Mouse (Mus musculus) MEL (cell line): Measurements from ENCODE around the gene Ccdc141. TPM values are rescaled to one million over a fixed set of nuclear protein-coding genes. Genes with fewer than 3 reads are reported as not detected.

Experiments
- DNase-seq: peaks from one replicate; pipeline ENCODE4 v3.0.0; 2011; ENCODE audit warnings: low read depth, low spot score
- H3K27ac ChIP-seq: 2 replicates; pipeline ENCODE4 v1.5.1; 2012; ENCODE audit warnings: low read depth, mild to moderate bottlenecking, control low read depth, low read length, moderate library complexity; ENCODE audit not compliant: control insufficient read depth
- H3K27me3 ChIP-seq, 2 experiments: fragments of 150-350 bp in 1 of 2; sonication (generic) in 1 of 2; 2 replicates each; pipeline ENCODE4 v1.6.1; 2012; ENCODE audit warnings: low read length in 2 of 2, mild to moderate bottlenecking in 2 of 2, improper control_type of control experiment in 1 of 2, moderate library complexity in 1 of 2; ENCODE audit not compliant: insufficient read depth in 2 of 2, control insufficient read depth in 1 of 2
- H3K36me3 ChIP-seq, 2 experiments: 2 replicates each; pipeline ENCODE4 v1.6.1; 2012 to 2014; ENCODE audit warnings: low read length in 2 of 2, improper control_type of control experiment in 1 of 2, inconsistent platforms in 1 of 2, mild to moderate bottlenecking in 1 of 2; ENCODE audit not compliant: insufficient read depth in 2 of 2, control insufficient read depth in 1 of 2
- H3K4me1 ChIP-seq, 2 experiments: fragments of 150-350 bp in 1 of 2; sonication (generic) in 1 of 2; 2 replicates each; pipeline ENCODE4 v1.6.1; 2012; ENCODE audit warnings: low read length in 2 of 2, improper control_type of control experiment in 1 of 2, mild to moderate bottlenecking in 1 of 2; ENCODE audit not compliant: insufficient read depth in 2 of 2, control insufficient read depth in 1 of 2
- H3K4me3 ChIP-seq, 2 experiments: fragments of 150-350 bp in 1 of 2; sonication (generic) in 1 of 2; 2 replicates each; pipeline ENCODE4 v1.5.1; 2012; ENCODE audit warnings: low read depth in 2 of 2, low read length in 2 of 2, mild to moderate bottlenecking in 2 of 2, moderate library complexity in 2 of 2, control low read depth in 1 of 2, improper control_type of control experiment in 1 of 2; ENCODE audit not compliant: control insufficient read depth in 1 of 2, insufficient read depth in 1 of 2
- H3K79me2 ChIP-seq: 2 replicates; pipeline ENCODE4 v1.6.1; 2012; ENCODE audit warnings: mild to moderate bottlenecking, low read length, moderate library complexity; ENCODE audit not compliant: control insufficient read depth, poor library complexity, insufficient read depth
- H3K9ac ChIP-seq: 2 replicates; pipeline ENCODE4 v1.6.1; 2012; ENCODE audit warnings: low read depth, mild to moderate bottlenecking, control low read depth, low read length, moderate library complexity; ENCODE audit not compliant: control insufficient read depth, poor library complexity, severe bottlenecking
- H3K9me3 ChIP-seq: fragments of 150-350 bp; sonication (generic); replicated peaks from 2 replicates; pipeline ENCODE4 v1.6.1; 2012; ENCODE audit warnings: mild to moderate bottlenecking, low read length, improper control_type of control experiment, moderate library complexity; ENCODE audit not compliant: insufficient read depth
- BHLHE40 ChIP-seq: IDR thresholded peaks from 2 replicates; pipeline ENCODE4 v1.6.1; 2012; ENCODE audit warnings: low read depth, mild to moderate bottlenecking, inconsistent platforms, low read length, improper control_type of control experiment, borderline replicate concordance
- CHD1 ChIP-seq: IDR thresholded peaks from 2 replicates; pipeline ENCODE4 v1.6.1; 2012; ENCODE audit warnings: low read depth, mild to moderate bottlenecking, inconsistent platforms, low read length, improper control_type of control experiment
- CHD2 ChIP-seq: IDR thresholded peaks from 2 replicates; pipeline ENCODE4 v1.6.1; 2011; ENCODE audit warnings: low read length, improper control_type of control experiment
- ELF1 ChIP-seq: IDR thresholded peaks from 2 replicates; pipeline ENCODE4 v1.6.1; 2014; ENCODE audit warnings: low read depth, mild to moderate bottlenecking, inconsistent platforms, low read length, improper control_type of control experiment, moderate library complexity
- EP300 ChIP-seq, 2 experiments: IDR thresholded peaks; 2 replicates each; pipeline ENCODE4 v1.6.1; 2011; ENCODE audit warnings: improper control_type of control experiment in 2 of 2, low read length in 2 of 2, low read depth in 1 of 2, mild to moderate bottlenecking in 1 of 2
- ETS1 ChIP-seq: IDR thresholded peaks from 2 replicates; pipeline ENCODE4 v1.6.1; 2012; ENCODE audit warnings: low read depth, mild to moderate bottlenecking, inconsistent platforms, low read length, improper control_type of control experiment, moderate library complexity
- HCFC1 ChIP-seq: IDR thresholded peaks from 2 replicates; pipeline ENCODE4 v1.6.1; 2012; ENCODE audit warnings: low read depth, mild to moderate bottlenecking, inconsistent platforms, low read length, improper control_type of control experiment, moderate library complexity
- KAT2A ChIP-seq: conservative IDR thresholded peaks from 2 replicates; pipeline ENCODE4 v1.6.1; 2012; ENCODE audit warnings: low read depth, low read length, improper control_type of control experiment, inconsistent platforms
- MAFK ChIP-seq: IDR thresholded peaks from 2 replicates; pipeline ENCODE4 v1.6.1; 2011; ENCODE audit warnings: low read depth, mild to moderate bottlenecking, low read length, improper control_type of control experiment, borderline replicate concordance
- MAX ChIP-seq: IDR thresholded peaks from 2 replicates; pipeline ENCODE4 v1.6.1; 2011; ENCODE audit warnings: low read length, improper control_type of control experiment
- MAZ ChIP-seq: IDR thresholded peaks from 2 replicates; pipeline ENCODE4 v1.6.1; 2012; ENCODE audit warnings: low read depth, mild to moderate bottlenecking, inconsistent platforms, low read length, improper control_type of control experiment
- MYC ChIP-seq: IDR thresholded peaks from 2 replicates; pipeline ENCODE4 v1.6.1; 2011; ENCODE audit warnings: low read depth, mild to moderate bottlenecking, low read length, improper control_type of control experiment, moderate library complexity
- NELFE ChIP-seq: IDR thresholded peaks from 2 replicates; pipeline ENCODE4 v1.6.1; 2011; ENCODE audit warnings: low read depth, low read length, improper control_type of control experiment
- NRF1 ChIP-seq: IDR thresholded peaks from 2 replicates; pipeline ENCODE4 v1.6.1; 2014; ENCODE audit warnings: low read depth, mild to moderate bottlenecking, inconsistent platforms, low read length, improper control_type of control experiment, moderate library complexity; ENCODE audit not compliant: poor library complexity, insufficient read depth, severe bottlenecking
- POLR2AphosphoS2 ChIP-seq: IDR thresholded peaks from 2 replicates; pipeline ENCODE4 v1.6.1; 2011; ENCODE audit warnings: low read length, improper control_type of control experiment
- POLR2AphosphoS5 ChIP-seq: IDR thresholded peaks from 2 replicates; pipeline ENCODE4 v1.6.1; 2012; ENCODE audit warnings: low read depth, borderline replicate concordance, mild to moderate bottlenecking, inconsistent platforms, low read length, moderate library complexity, mixed read lengths
- SMC3 ChIP-seq: IDR thresholded peaks from 2 replicates; pipeline ENCODE4 v1.6.1; 2011; ENCODE audit warnings: low read depth, low read length, improper control_type of control experiment
- ZC3H11A ChIP-seq: IDR thresholded peaks from 2 replicates; pipeline ENCODE4 v1.6.1; 2012; ENCODE audit warnings: low read depth, mild to moderate bottlenecking, inconsistent platforms, low read length, improper control_type of control experiment
- ZNF384 ChIP-seq: IDR thresholded peaks from 2 replicates; pipeline ENCODE4 v1.6.1; 2012; ENCODE audit warnings: low read depth, mild to moderate bottlenecking, inconsistent platforms, low read length, improper control_type of control experiment
- polyA plus RNA-seq, 2 experiments: library from polyadenylated mRNA; stranded (reverse) in 1 of 2; unstranded in 1 of 2; fragments of >175 nt in 1 of 2; fragments of >200 nt in 1 of 2; gene quantifications; 2 replicates each; pipeline versions ENCODE4 v1.2.1 to v1.2.4; 2012; ENCODE audit warnings: low replicate concordance in 2 of 2, low read depth in 1 of 2; ENCODE audit not compliant: insufficient read length in 2 of 2, insufficient read depth in 1 of 2, missing spikeins in 1 of 2
- total RNA-seq: library from RNA; depleted of rRNA; stranded (reverse); fragments of 300-350 nt; gene quantifications from 2 replicates; pipeline ENCODE4 v1.2.3, GENCODE M21; 2012; rRNA removed

The Ccdc141 gene
- total and polyA plus RNA-seq, 3 experiments = 0.54 to 1.1 TPM; not detected in 1

DNA sequence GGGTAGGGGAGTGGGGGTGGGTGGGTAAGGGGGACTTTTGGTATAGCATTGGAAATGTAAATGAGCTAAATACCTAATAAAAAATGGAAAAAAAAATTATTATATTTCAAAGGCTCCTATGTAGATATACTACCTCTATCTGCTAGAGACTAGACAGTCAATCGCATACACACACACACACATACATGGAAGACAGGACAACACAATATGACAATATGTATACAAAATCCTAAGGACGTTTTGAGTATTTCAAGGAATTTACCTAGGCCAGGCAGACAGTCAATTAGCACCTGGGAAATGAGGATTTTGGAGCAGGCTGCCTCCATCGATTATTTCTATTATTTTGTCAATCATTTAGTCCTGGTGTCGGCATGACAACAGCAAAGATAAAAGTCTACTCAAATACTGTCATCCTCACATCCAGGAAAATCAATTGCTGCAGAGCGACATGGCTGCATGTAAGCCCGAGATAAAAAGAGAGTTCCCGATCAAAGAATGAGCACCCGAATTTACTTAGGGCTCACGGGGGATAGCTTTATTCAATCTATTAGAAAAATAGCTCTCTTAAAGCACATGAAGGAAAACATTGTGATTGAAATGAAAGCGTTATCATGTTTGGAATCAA is 208.9 kb downstream of the Ccdc141 start:
- no peaks in the 10 kb centered on the region for H3K79me2 ChIP-seq
- no peak for DNase-seq
- no peak overlapping the region for H3K9ac ChIP-seq
- no peak overlapping the region for H3K27ac ChIP-seq
- H3K9me3 ChIP-seq = no peaks in the 10 kb centered on the region
- H3K4me3 ChIP-seq = no peak overlapping the region
- H3K4me1 ChIP-seq = no peaks in the 10 kb centered on the region
- no peaks in the 10 kb centered on the region for H3K27me3 ChIP-seq
- TF ChIP-seq NRF1 (no peak), CHD1 (no peak), MAZ (no peak), MYC (no peak), POLR2AphosphoS5 (no peak), KAT2A (no peak), MAFK (no peak), MAX (no peak), BHLHE40 (no peak), CHD2 (no peak), EP300 (IDR thresholded peaks at IDR 0.05; ENCODE audit: low read depth in 1 of 2, low read length in 2 of 2) (no peak), ZNF384 (no peak), ELF1 (no peak), NELFE (no peak), POLR2AphosphoS2 (no peak), SMC3 (no peak), ZC3H11A (no peak), HCFC1 (no peak), ETS1 (no peak)
- H3K36me3 ChIP-seq = no peaks in the 10 kb centered on the region

Other genes starting within 250 kb of the Ccdc141 start
- under 0.01 TPM in 2 replicates for gene Ttn, start 188.1 kb downstream of the Ccdc141 start, total RNA-seq
- under 1 TPM in 1 of 2 experiments, not detected in 1; 0.03 TPM for gene Ttn, start 188.1 kb downstream of the Ccdc141 start, polyA plus RNA-seq
- not detected in 2 replicates for gene Sestd1, start 110.0 kb upstream of the Ccdc141 start, total RNA-seq
- gene Sestd1, start 110.0 kb upstream of the Ccdc141 start, polyA plus RNA-seq = not detected